Mouse (Mus musculus) midbrain, embryonic 15.5 days (tissue): ENCODE results near the gene Chd5. TPM values are rescaled to one million over a fixed set of nuclear protein-coding genes. Genes with fewer than 3 reads are reported as not detected.

Source experiments
- ATAC-seq: fragments of 200-750 bp; cut with Nextera tagmentation; replicated peaks from 2 replicates; pipeline ENCODE4 v1.8.0; 2017; ENCODE audit warnings: moderate TSS enrichment
- H3K27ac ChIP-seq: fragments of 300-500 bp; sonication (generic); 2 replicates; pipeline ENCODE4 v1.5.1; 2015; ENCODE audit warnings: mild to moderate bottlenecking, inconsistent platforms
- H3K27me3 ChIP-seq: fragments of 300-500 bp; sonication (generic); replicated peaks from 2 replicates; pipeline ENCODE4 v1.6.1; 2015; ENCODE audit warnings: inconsistent platforms
- H3K36me3 ChIP-seq: fragments of 300-500 bp; sonication (generic); replicated peaks from 2 replicates; pipeline ENCODE4 v1.6.1; 2015; ENCODE audit warnings: inconsistent platforms
- H3K4me1 ChIP-seq: fragments of 300-500 bp; sonication (generic); 2 replicates; pipeline ENCODE4 v1.6.1; 2015; ENCODE audit warnings: inconsistent platforms
- H3K4me2 ChIP-seq: fragments of 300-500 bp; sonication (generic); 2 replicates; pipeline ENCODE4 v1.6.1; 2015; ENCODE audit warnings: inconsistent platforms, mild to moderate bottlenecking, moderate library complexity
- H3K4me3 ChIP-seq: fragments of 300-500 bp; sonication (generic); 2 replicates; pipeline ENCODE4 v1.5.1; 2015; ENCODE audit warnings: mild to moderate bottlenecking, inconsistent platforms
- H3K9ac ChIP-seq: fragments of 300-500 bp; sonication (generic); 2 replicates; pipeline ENCODE4 v1.6.1; 2015; ENCODE audit warnings: mild to moderate bottlenecking, inconsistent platforms
- H3K9me3 ChIP-seq: fragments of 300-500 bp; sonication (generic); 2 replicates; pipeline ENCODE4 v1.6.1; 2016; ENCODE audit warnings: inconsistent platforms
- WGBS: fragments of 180-500 bp; shearing (Covaris S2); methylation state at CpG from one replicate; pipeline ENCODE4 v1.1.7; 2015; ENCODE audit warnings: mixed read lengths; 5-methylcytosine and 5-hydroxymethylcytosine counted together
- polyA plus RNA-seq: library from polyadenylated mRNA; unstranded; fragments of >200 nt; fragmentation: Nextera tagmentation; extraction: Ambion mirVana; gene quantifications from 2 replicates; pipeline ENCODE4 v1.2.1, GENCODE M21; 2015

Chd5 gene
- polyA plus RNA-seq, 1 experiment from 2014 or later, result 65.0 TPM

- H3K4me1 ChIP-seq, result peaks cover 13% of the 10 kb centered on the region
- 56% methylated on average over 11 of the region's 11 CpGs for WGBS
- H3K9ac ChIP-seq, result no peak overlapping the region
- no peak overlapping the region for H3K4me2 ChIP-seq
- ATAC-seq, result no peak
- peaks cover 13% of the 10 kb centered on the region; the same call in 1 of the 2 replicates for H3K36me3 ChIP-seq
- H3K9me3 ChIP-seq, result no peaks in the 10 kb centered on the region
- no peaks in the 10 kb centered on the region; the same call in 1 of the 2 replicates for H3K27me3 ChIP-seq
- no peak overlapping the region for H3K27ac ChIP-seq
- H3K4me3 ChIP-seq, result no peak overlapping the region
Observed at GRCm38 (mm10) chr4:152302012-152302411, 36.4 kb upstream of the Chd5 start.

- peaks cover 8% of the 10 kb centered on the region for H3K4me1 ChIP-seq
- H3K9me3 ChIP-seq, result no peaks in the 10 kb centered on the region
- peaks cover 13% of the 10 kb centered on the region; the same call in 1 of the 2 replicates for H3K36me3 ChIP-seq
- H3K27ac ChIP-seq, result no peak overlapping the region
- H3K4me3 ChIP-seq, result no peak overlapping the region
- H3K4me2 ChIP-seq, result no peak overlapping the region
- no peaks in the 10 kb centered on the region; the same call in 1 of the 2 replicates for H3K27me3 ChIP-seq
- no peak overlapping the region for H3K9ac ChIP-seq
- WGBS, result 93% methylated on average over 10 of the region's 10 CpGs
- ATAC-seq, result no peak
Observed at GRCm38 (mm10) chr4:152303172-152303571, 35.3 kb upstream of the Chd5 start.

GRCm38 (mm10) chr4:152304685-152305084 is 33.8 kb upstream of the Chd5 start:
- H3K36me3 ChIP-seq, result peaks cover 12% of the 10 kb centered on the region; the same call in 1 of the 2 replicates
- no peak overlapping the region for H3K4me3 ChIP-seq
- no peak overlapping the region for H3K27ac ChIP-seq
- no peak overlapping the region for H3K4me2 ChIP-seq
- WGBS, result 90% methylated on average over 6 of the region's 6 CpGs
- no peaks in the 10 kb centered on the region for H3K4me1 ChIP-seq
- no peaks in the 10 kb centered on the region; the same call in 1 of the 2 replicates for H3K27me3 ChIP-seq
- H3K9ac ChIP-seq, result no peak overlapping the region
- H3K9me3 ChIP-seq, result no peaks in the 10 kb centered on the region
- ATAC-seq, result no peak

- H3K9ac ChIP-seq, result no peak overlapping the region
- WGBS, result 87% methylated on average over 6 of the region's 6 CpGs
- no peak overlapping the region for H3K27ac ChIP-seq
- H3K9me3 ChIP-seq, result no peaks in the 10 kb centered on the region
- H3K4me2 ChIP-seq, result no peak overlapping the region
- H3K36me3 ChIP-seq, result 0 out of 2 replicates have a peak, but pooled peaks cover 2% of the 10 kb centered on the region
- no peak overlapping the region for H3K4me3 ChIP-seq
- H3K27me3 ChIP-seq, result peaks cover 5% of the 10 kb centered on the region
- ATAC-seq, result no peak
- H3K4me1 ChIP-seq, result no peaks in the 10 kb centered on the region
Observed at GRCm38 (mm10) chr4:152305991-152306390, 32.5 kb upstream of the Chd5 start.

- no peak overlapping the region for H3K9ac ChIP-seq
- ATAC-seq, result no peak
- H3K4me2 ChIP-seq, result no peak overlapping the region
- H3K27me3 ChIP-seq, result peaks cover 20% of the 10 kb centered on the region
- H3K9me3 ChIP-seq, result no peaks in the 10 kb centered on the region
- no peak overlapping the region for H3K4me3 ChIP-seq
- no peak overlapping the region for H3K27ac ChIP-seq
- peaks cover 5% of the 10 kb centered on the region for H3K4me1 ChIP-seq
- 79% methylated on average over 9 of the region's 9 CpGs for WGBS
- 0 out of 2 replicates have a peak, but pooled peaks cover 2% of the 10 kb centered on the region for H3K36me3 ChIP-seq
Observed at GRCm38 (mm10) chr4:152307542-152307941, 30.9 kb upstream of the Chd5 start.

GRCm38 (mm10) chr4:152312186-152312585 is 26.3 kb upstream of the Chd5 start:
- 3% methylated on average over 14 of the region's 14 CpGs for WGBS
- ATAC-seq, result 0 out of 2 replicates have a peak, but pooled peaks have one; percentile 7
- no peaks in the 10 kb centered on the region for H3K36me3 ChIP-seq
- peaks cover 31% of the 10 kb centered on the region for H3K4me1 ChIP-seq
- peaks cover 64% of the 10 kb centered on the region for H3K27me3 ChIP-seq
- H3K9me3 ChIP-seq, result no peaks in the 10 kb centered on the region
- H3K4me3 ChIP-seq, result peak overlapping the region; percentile 37
- no peak overlapping the region for H3K27ac ChIP-seq
- peak overlapping the region; percentile 60 for H3K4me2 ChIP-seq
- H3K9ac ChIP-seq, result peak overlapping the region; percentile 3; the same call in 1 of the 2 replicates

- Histone ChIP-seq H3K36me3 (no peaks in the 10 kb centered on the region), H3K9me3 (no peaks in the 10 kb centered on the region), H3K27me3 (peaks cover 74% of the 10 kb centered on the region), H3K4me1 (peaks cover 31% of the 10 kb centered on the region), H3K27ac (no peak overlapping the region), H3K9ac (peak overlapping the region; percentile 43), H3K4me3 (peak overlapping the region; percentile 37), H3K4me2 (peak overlapping the region; percentile 60)
- WGBS, result under 1% methylated on average over 29 of the region's 29 CpGs
- ATAC-seq, result peak; percentile 67
Observed at GRCm38 (mm10) chr4:152313211-152313632, 25.2 kb upstream of the Chd5 start.

- no peak overlapping the region for H3K9ac ChIP-seq
- ATAC-seq, result peak; percentile 49
- H3K4me2 ChIP-seq, result peak overlapping the region; percentile 60
- H3K27me3 ChIP-seq, result peaks cover 77% of the 10 kb centered on the region
- H3K9me3 ChIP-seq, result no peaks in the 10 kb centered on the region
- no peak overlapping the region for H3K27ac ChIP-seq
- peaks cover 31% of the 10 kb centered on the region for H3K4me1 ChIP-seq
- peak overlapping the region; percentile 37 for H3K4me3 ChIP-seq
- no peaks in the 10 kb centered on the region for H3K36me3 ChIP-seq
Observed at GRCm38 (mm10) chr4:152313934-152314333, 24.5 kb upstream of the Chd5 start.

GRCm38 (mm10) chr4:152315498-152316213 is 22.8 kb upstream of the Chd5 start:
- Histone ChIP-seq H3K4me2 (peak overlapping the region; percentile 61), H3K9me3 (no peaks in the 10 kb centered on the region), H3K4me1 (peaks cover 31% of the 10 kb centered on the region), H3K9ac (peak overlapping the region; percentile 30; the same call in 1 of the 2 replicates), H3K36me3 (no peaks in the 10 kb centered on the region), H3K4me3 (peak overlapping the region; percentile 37), H3K27me3 (peaks cover 75% of the 10 kb centered on the region), H3K27ac (no peak overlapping the region)
- no peak for ATAC-seq
- under 1% methylated on average over 43 of the region's 43 CpGs for WGBS

- no peak overlapping the region for H3K9ac ChIP-seq
- no peaks in the 10 kb centered on the region for H3K9me3 ChIP-seq
- WGBS, result 86% methylated on average over 6 of the region's 6 CpGs
- no peaks in the 10 kb centered on the region for H3K36me3 ChIP-seq
- no peak overlapping the region for H3K4me3 ChIP-seq
- no peak overlapping the region for H3K4me2 ChIP-seq
- no peak overlapping the region for H3K27ac ChIP-seq
- H3K4me1 ChIP-seq, result peaks cover 25% of the 10 kb centered on the region
- no peak for ATAC-seq
- peaks cover 56% of the 10 kb centered on the region for H3K27me3 ChIP-seq
Observed at GRCm38 (mm10) chr4:152317631-152318033, 20.8 kb upstream of the Chd5 start.

GRCm38 (mm10) chr4:152318517-152319234 is 19.8 kb upstream of the Chd5 start, which contains the start of gene Rnf207:
Gene Rnf207, minus strand, starts transcription at chr4:152318993.
- no peaks in the 10 kb centered on the region for H3K36me3 ChIP-seq
- H3K4me3 ChIP-seq, result 0 out of 2 replicates have a peak within 1 kb of the TSS, but pooled peaks have one; percentile 3
- no peak within 1 kb of the TSS for H3K9ac ChIP-seq
- peaks cover 47% of the 10 kb centered on the region for H3K27me3 ChIP-seq
- no peaks in the 10 kb centered on the region for H3K9me3 ChIP-seq
- WGBS, result 4% methylated on average over 26 of the region's 26 CpGs
- no peak within 1 kb of the TSS for H3K27ac ChIP-seq
- H3K4me1 ChIP-seq, result peaks cover 14% of the 10 kb centered on the region
- ATAC-seq, result no peak
- H3K4me2 ChIP-seq, result peak within 1 kb of the TSS; percentile 7

- 50% methylated on average over 5 of the region's 5 CpGs for WGBS
- no peak overlapping the region for H3K9ac ChIP-seq
Observed at GRCm38 (mm10) chr4:152321464-152321863, 17.0 kb upstream of the Chd5 start.

More at GRCm38 (mm10) chr4:152321464-152321863, 17.0 kb upstream of the Chd5 start:
- H3K4me2 ChIP-seq, result no peak overlapping the region
- peaks cover 20% of the 10 kb centered on the region for H3K27me3 ChIP-seq
- H3K36me3 ChIP-seq, result no peaks in the 10 kb centered on the region
- ATAC-seq, result no peak
- no peak overlapping the region for H3K4me3 ChIP-seq
- peaks cover 7% of the 10 kb centered on the region for H3K4me1 ChIP-seq
- H3K27ac ChIP-seq, result no peak overlapping the region
- H3K9me3 ChIP-seq, result no peaks in the 10 kb centered on the region
